Mouse (Mus musculus) liver, adult 2 months (tissue): ENCODE results near the gene Gm10643. TPM values are rescaled to one million over a fixed set of nuclear protein-coding genes. Genes with fewer than 3 reads are reported as not detected.

Source experiments
- DNase-seq: peaks from one replicate; pipeline ENCODE4 v3.0.0-alpha.2; 2011; ENCODE audit warnings: low read depth, low spot score; ENCODE audit errors: extremely low read depth
- H3K27ac ChIP-seq: fragments of 200-500 bp; replicated peaks from 2 replicates; pipeline ENCODE4 v1.5.1; 2012; ENCODE audit warnings: low read depth, mild to moderate bottlenecking, control low read depth, inconsistent platforms, low read length; ENCODE audit not compliant: insufficient read depth
- H3K27me3 ChIP-seq: fragments of 200-500 bp; 2 replicates; pipeline ENCODE4 v1.6.1; 2012; ENCODE audit warnings: mild to moderate bottlenecking, moderate library complexity, low read length, inconsistent platforms; ENCODE audit not compliant: control insufficient read depth, insufficient read depth
- H3K36me3 ChIP-seq: fragments of 200-500 bp; 2 replicates; pipeline ENCODE4 v1.6.1; 2012; ENCODE audit warnings: low read length, inconsistent platforms; ENCODE audit not compliant: control insufficient read depth, insufficient read depth
- H3K4me1 ChIP-seq: fragments of 200-500 bp; 2 replicates; pipeline ENCODE4 v1.6.1; 2011; ENCODE audit warnings: low read length; ENCODE audit not compliant: control insufficient read depth, insufficient read depth
- H3K4me3 ChIP-seq: fragments of 200-500 bp; 2 replicates; pipeline ENCODE4 v1.5.1; 2011; ENCODE audit warnings: low read depth, mild to moderate bottlenecking, control low read depth, low read length, moderate library complexity; ENCODE audit not compliant: insufficient read depth
- H3K79me2 ChIP-seq: fragments of 200-500 bp; 2 replicates; pipeline ENCODE4 v1.6.1; 2012; ENCODE audit warnings: inconsistent platforms, mild to moderate bottlenecking, low read length, moderate library complexity; ENCODE audit not compliant: control insufficient read depth, insufficient read depth
- H3K9ac ChIP-seq: fragments of 200-500 bp; 2 replicates; pipeline ENCODE4 v1.6.1; 2012; ENCODE audit warnings: low read depth, mild to moderate bottlenecking, control low read depth, inconsistent platforms, low read length
- CTCF ChIP-seq: fragments of 200-500 bp; IDR thresholded peaks from 2 replicates; pipeline ENCODE4 v1.5.1; 2011; ENCODE audit warnings: low read depth, low read length, control low read depth
- POLR2A ChIP-seq: fragments of 200-500 bp; IDR thresholded peaks from 2 replicates; pipeline ENCODE4 v1.6.1; 2011; ENCODE audit warnings: low read length, control low read depth; ENCODE audit not compliant: insufficient read depth; ENCODE audit errors: extremely low read depth
- WGBS: fragments of 180-500 bp; shearing (Covaris S2); methylation state at CpG from one replicate; pipeline ENCODE4 v1.1.7; 2018; 5-methylcytosine and 5-hydroxymethylcytosine counted together
- polyA plus RNA-seq: library from polyadenylated mRNA; depleted of rRNA; stranded (reverse); fragments of >200 nt; gene quantifications from 2 replicates; pipeline ENCODE4 v1.2.3, GENCODE M21; 2012
- total RNA-seq: library from RNA; depleted of rRNA; stranded (reverse); fragments of >200 nt; gene quantifications from 2 replicates; pipeline ENCODE4 v1.2.3, GENCODE M21; 2014

Gm10643 gene
- total and polyA plus RNA-seq, 2 experiments = 0.65 TPM; not detected in 1

DNA sequence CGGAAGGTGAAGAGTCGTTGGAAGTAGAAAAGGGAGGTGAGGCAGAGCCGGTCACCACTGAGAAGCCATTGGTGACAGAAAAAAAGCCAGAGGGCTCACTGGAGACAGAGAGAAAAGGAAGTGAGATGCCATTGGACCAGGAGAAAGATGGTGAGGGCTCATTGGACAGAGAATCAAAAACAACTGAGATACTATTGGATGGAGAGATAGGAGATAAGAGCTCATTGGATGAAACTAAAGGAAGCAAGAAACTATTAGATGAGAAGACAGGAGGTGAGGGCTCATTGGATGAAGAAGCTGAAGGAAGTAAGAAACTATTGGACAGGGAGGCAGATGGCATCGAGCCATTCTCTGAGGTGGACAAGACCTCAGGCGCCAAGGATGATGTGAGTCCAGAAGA, 35.7 kb downstream of the Gm10643 start:
- H3K27me3 ChIP-seq = peaks cover 7% of the 10 kb centered on the region

DNA sequence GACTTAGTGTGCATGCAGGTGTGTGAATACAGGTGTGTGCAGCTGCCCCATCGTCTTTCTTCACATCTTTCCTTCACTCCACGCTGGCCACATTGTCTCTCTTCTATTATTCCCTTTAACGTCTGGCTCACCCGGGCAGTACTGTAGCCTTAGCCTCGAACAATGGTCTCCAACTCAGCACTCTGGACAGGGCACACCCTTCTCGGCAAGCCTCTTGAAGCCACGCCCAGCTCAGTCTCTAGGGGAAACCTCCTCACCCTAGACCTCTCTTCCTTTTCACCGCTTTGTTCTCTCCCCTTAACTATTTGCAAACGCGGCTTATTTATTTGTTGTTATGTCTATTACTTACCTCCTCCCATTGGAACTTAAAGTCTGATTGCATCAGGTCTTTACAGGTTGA, 37.5 kb downstream of the Gm10643 start:
- Histone ChIP-seq H3K36me3 (no peaks in the 10 kb centered on the region), H3K4me3 (no peak overlapping the region), H3K4me1 (no peaks in the 10 kb centered on the region), H3K27me3 (peaks cover 7% of the 10 kb centered on the region), H3K79me2 (no peaks in the 10 kb centered on the region), H3K9ac (no peak overlapping the region), H3K27ac (no peak overlapping the region)
- no peak for DNase-seq
- TF ChIP-seq POLR2A = no peak
- TF ChIP-seq CTCF = no peak
- 27% methylated on average over 10 of the region's 10 CpGs for WGBS

More for the DNA sequence above, 35.7 kb downstream of the Gm10643 start:
- no peak for DNase-seq
- Histone ChIP-seq H3K79me2 (no peaks in the 10 kb centered on the region), H3K9ac (no peak overlapping the region), H3K27ac (no peak overlapping the region), H3K36me3 (no peaks in the 10 kb centered on the region), H3K4me3 (no peak overlapping the region), H3K4me1 (no peaks in the 10 kb centered on the region)
- TF ChIP-seq CTCF (no peak), POLR2A (no peak)
- 86% methylated on average over 5 of the region's 5 CpGs for WGBS

DNA sequence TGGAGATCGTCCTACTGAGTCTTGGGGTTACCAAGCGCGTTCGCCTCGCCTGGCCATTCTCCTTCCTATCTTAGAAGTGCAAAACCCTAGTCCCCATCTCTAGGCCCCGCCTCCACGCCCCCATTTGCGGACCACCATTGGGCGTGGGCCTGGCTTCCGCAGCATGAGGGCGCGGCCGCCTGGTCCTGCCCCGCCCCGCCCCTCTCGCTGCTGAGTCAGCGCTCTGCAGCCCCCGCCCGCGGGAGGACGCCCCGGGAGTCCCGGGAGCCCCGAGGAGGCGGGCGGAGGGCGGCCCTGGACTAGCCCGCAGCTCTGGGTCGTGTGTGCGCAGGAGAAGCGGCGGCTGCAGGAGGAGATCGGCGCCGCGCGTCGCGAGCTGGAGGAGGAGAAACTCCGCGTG, 39.1 kb downstream of the Gm10643 start:
- WGBS = 5% methylated on average over 37 of the region's 41 CpGs
- Histone ChIP-seq H3K79me2 (no peaks in the 10 kb centered on the region), H3K27me3 (peaks cover 7% of the 10 kb centered on the region), H3K36me3 (no peaks in the 10 kb centered on the region), H3K4me3 (no peak overlapping the region), H3K27ac (no peak overlapping the region), H3K9ac (no peak overlapping the region), H3K4me1 (no peaks in the 10 kb centered on the region)
- TF ChIP-seq CTCF = no peak
- TF ChIP-seq POLR2A = no peak
- DNase-seq = no peak

DNA sequence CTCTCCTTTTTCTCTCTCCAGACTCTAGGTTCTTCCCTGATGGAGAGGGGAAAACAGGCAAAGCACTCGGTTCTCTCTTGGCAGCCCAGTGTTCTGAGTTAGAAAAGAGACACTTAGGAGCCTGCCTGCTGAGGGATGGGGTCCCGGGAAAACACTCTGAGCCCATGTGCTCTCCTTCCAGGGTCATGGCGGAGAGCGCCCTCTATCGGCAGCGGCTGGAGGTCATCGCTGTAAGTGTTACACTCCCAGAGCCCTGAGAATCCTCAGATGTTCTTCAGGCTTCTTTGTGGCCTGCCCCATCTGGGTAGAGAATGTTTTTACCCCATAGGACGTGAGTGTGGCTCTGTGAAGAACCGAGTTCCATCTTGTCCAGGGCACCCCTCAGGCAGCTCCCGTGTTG, 40.8 kb downstream of the Gm10643 start:
- Histone ChIP-seq H3K27me3 (peaks cover 7% of the 10 kb centered on the region), H3K9ac (no peak overlapping the region), H3K36me3 (no peaks in the 10 kb centered on the region), H3K27ac (no peak overlapping the region), H3K79me2 (no peaks in the 10 kb centered on the region), H3K4me3 (no peak overlapping the region), H3K4me1 (no peaks in the 10 kb centered on the region)
- no peak for DNase-seq
- TF ChIP-seq CTCF (peak; percentile 86), POLR2A (no peak)
- 11% methylated on average over 10 of the region's 10 CpGs for WGBS

DNA sequence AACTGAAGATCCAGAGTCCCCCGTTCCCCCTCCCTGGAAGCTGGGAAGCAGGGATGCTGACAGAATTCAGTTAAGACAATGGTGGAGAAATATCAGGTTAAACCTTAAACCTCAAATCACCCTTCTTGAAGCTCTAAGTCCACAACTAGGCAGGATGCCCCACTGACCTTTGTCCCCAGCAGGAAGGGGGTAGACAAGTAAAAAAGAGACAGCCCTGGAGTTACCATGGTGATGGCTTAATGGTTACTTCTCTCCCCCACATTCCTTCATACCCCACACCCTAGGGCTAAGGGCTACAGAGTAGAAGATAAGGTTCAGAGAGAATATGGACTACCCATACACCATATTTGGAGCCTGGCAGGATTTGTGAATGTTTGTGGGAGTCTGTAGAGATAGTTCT, 41.3 kb downstream of the Gm10643 start:
- TF ChIP-seq CTCF (no peak), POLR2A (no peak)
- no peak overlapping the region for H3K27ac ChIP-seq
- H3K79me2 ChIP-seq = no peaks in the 10 kb centered on the region
- H3K4me3 ChIP-seq = no peak overlapping the region
- WGBS = 74% methylated on average over 1 of the region's 1 CpGs
- H3K27me3 ChIP-seq = peaks cover 7% of the 10 kb centered on the region
- no peak for DNase-seq
- no peaks in the 10 kb centered on the region for H3K4me1 ChIP-seq
- H3K9ac ChIP-seq = no peak overlapping the region
- no peaks in the 10 kb centered on the region for H3K36me3 ChIP-seq

DNA sequence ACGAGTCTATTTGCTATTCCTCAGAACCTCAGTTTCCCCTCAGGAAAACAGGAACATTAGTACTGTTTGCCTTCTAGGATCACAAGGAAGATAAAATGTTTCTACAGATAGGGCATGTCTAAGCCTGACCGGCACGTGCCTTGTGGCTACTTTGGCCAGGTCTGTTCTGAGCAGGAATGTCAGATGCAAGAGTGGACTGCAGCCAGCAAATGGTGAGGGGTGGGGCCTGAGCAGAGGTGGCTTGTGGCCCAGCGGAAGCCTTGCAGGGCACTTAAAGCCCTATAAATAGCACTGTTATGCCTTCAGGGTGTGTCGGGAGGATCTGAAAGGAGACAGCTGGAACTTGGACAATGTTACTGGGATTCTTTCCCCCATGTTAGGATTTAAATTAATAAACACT, 41.9 kb downstream of the Gm10643 start:
- Histone ChIP-seq H3K27ac (no peak overlapping the region), H3K27me3 (peaks cover 4% of the 10 kb centered on the region), H3K4me3 (no peak overlapping the region), H3K4me1 (no peaks in the 10 kb centered on the region), H3K36me3 (no peaks in the 10 kb centered on the region), H3K9ac (no peak overlapping the region), H3K79me2 (no peaks in the 10 kb centered on the region)
- TF ChIP-seq POLR2A (no peak), CTCF (no peak)
- DNase-seq = no peak
- 28% methylated on average over 5 of the region's 5 CpGs for WGBS
